Mouse (Mus musculus): ENCODE data around the gene Aldh9a1. TPM values are rescaled to one million over a fixed set of nuclear protein-coding genes. Genes with fewer than 3 reads are reported as not detected.

Aldh9a1 gene
- total RNA-seq, 2 experiments from 2014 or later = 15.3 to 17.7 TPM

DNA sequence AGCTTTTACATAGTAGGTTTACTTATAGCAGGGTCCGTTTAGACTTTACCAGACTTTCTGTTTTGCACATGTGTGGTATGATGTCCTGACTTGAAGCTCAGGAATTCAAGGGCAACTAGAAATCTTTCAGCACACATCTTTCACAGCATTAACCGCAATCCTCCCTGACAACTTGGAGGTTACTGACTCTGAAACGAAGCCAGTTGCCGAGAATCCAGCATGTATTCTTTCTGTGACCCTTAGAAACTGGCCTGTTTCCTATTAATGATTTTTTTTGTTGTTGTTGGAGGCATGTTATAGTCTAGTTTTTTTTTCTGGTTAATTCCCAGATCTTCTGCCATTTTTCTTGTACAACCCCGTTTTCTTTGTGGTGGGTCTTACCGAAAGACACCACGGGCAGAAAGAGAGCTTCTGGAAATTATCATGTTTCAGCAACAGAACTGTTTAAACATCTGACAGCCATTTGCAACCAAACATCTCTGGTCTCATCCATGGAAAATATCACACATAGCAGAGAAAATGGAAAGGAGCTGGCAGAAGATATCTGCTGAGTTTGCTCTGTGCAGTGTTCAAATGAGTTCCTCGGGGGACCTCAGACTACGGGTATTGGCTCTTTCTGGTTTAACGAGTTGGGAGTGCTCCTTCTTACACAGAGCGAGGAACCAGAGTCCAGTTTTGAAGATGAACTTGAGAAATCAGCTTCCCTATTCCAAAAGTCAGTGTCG lies 62.4 kb downstream of the Aldh9a1 start:
- intact Hi-C loops (cut with DNase I) = loop anchor here (5.0 kb wide), 1 partner anchor 505 kb away; no protein-coding TSS in a partner anchor
- DNase-seq (ENCODE audit: low spot score in 2 of 2) = no peak

DNA sequence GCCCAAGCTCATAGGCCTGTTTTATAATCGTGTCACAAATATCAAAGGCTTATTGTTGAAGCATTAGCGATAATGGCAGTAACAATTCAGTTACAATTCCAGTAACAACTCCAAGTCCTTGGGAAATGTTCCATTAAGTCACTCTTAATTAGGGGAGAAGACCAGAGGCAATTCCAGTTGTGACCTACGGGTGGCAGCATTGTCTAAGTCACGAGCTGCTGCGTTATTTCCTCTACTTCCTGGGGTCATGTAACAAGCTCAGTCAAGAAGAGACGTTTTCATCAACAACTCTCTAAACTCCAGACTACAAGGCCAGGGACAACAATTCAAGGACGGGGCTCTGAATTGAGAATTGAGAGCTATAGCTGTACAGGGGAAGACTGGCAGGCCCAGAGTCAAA lies 65.1 kb downstream of the Aldh9a1 start:
- peak; percentile 79 to 82 for DNase-seq (ENCODE audit: low spot score in 2 of 2)
- intact Hi-C loops (cut with DNase I) = loop anchor here (1.0 to 5.0 kb wide), 2 partner anchors 222 to 502 kb away; no protein-coding TSS in a partner anchor

Small RNA genes within 50 kb of the gene (microRNA-seq; reads per million reads assigned to microRNA genes)
- 0 reads per million in 2 experiments for gene Gm25911

Other genes starting within 250 kb of the Aldh9a1 start
- gene Uck2, start 64.7 kb upstream of the Aldh9a1 start, total RNA-seq (2021) = 10 to 100 TPM; 74.1 to 81.2 TPM
- gene Tmco1, start 41.6 kb upstream of the Aldh9a1 start, total RNA-seq (2021) = 10 to 100 TPM; 44.0 to 46.4 TPM
- 100 to 1,000 TPM; 152 to 157 TPM for gene Mgst3, start 43.9 kb downstream of the Aldh9a1 start, total RNA-seq (2021)
- gene Lrrc52, start 116.8 kb downstream of the Aldh9a1 start, total RNA-seq (2021) = not detected
- gene Rxrg, start 248.4 kb downstream of the Aldh9a1 start, total RNA-seq (2021) = 1 to 10 TPM; 6.9 to 7.8 TPM

All from left cerebral cortex, postnatal 14 days (tissue).